Mouse (Mus musculus): Measurements from ENCODE around the gene Elfn1. TPM values are rescaled to one million over a fixed set of nuclear protein-coding genes. Genes with fewer than 3 reads are reported as not detected.

Gene Elfn1
- polyA plus RNA-seq, 1 experiment from 2014 or later = 0.26 TPM

GRCm38 (mm10) chr5:140012286-140012967 is 104.7 kb downstream of the Elfn1 start:
- no peak overlapping the region for H3K27ac ChIP-seq
- no peak for ATAC-seq (replicated peaks; ENCODE audit: low FRiP score)
- H3K4me3 ChIP-seq (replicated peaks) = no peak overlapping the region
- peaks cover 16% of the 10 kb centered on the region; the same call in 1 of the 2 replicates for H3K4me1 ChIP-seq
- no peaks in the 10 kb centered on the region for H3K27me3 ChIP-seq
- no peak overlapping the region for H3K9ac ChIP-seq
- no peaks in the 10 kb centered on the region for H3K9me3 ChIP-seq (replicated peaks)
- WGBS = 86% methylated on average over 12 of the region's 12 CpGs
- H3K36me3 ChIP-seq = 0 out of 2 replicates have a peak, but pooled peaks cover 2% of the 10 kb centered on the region
- no peak overlapping the region for H3K4me2 ChIP-seq

- Histone ChIP-seq H3K9me3 (replicated peaks) (no peaks in the 10 kb centered on the region), H3K27ac (no peak overlapping the region), H3K4me1 (peaks cover 11% of the 10 kb centered on the region; the same call in 1 of the 2 replicates), H3K4me2 (no peak overlapping the region), H3K36me3 (no peaks in the 10 kb centered on the region), H3K27me3 (no peaks in the 10 kb centered on the region), H3K4me3 (replicated peaks) (no peak overlapping the region), H3K9ac (no peak overlapping the region)
- 90% methylated on average over 5 of the region's 5 CpGs for WGBS
- no peak for ATAC-seq (replicated peaks; ENCODE audit: low FRiP score)
These were observed 105.9 kb downstream of the Elfn1 start for GRCm38 (mm10) chr5:140013652-140014051.

- Histone ChIP-seq H3K9me3 (replicated peaks) (no peaks in the 10 kb centered on the region), H3K4me1 (peaks cover 11% of the 10 kb centered on the region; the same call in 1 of the 2 replicates), H3K27me3 (no peaks in the 10 kb centered on the region), H3K27ac (no peak overlapping the region), H3K4me3 (replicated peaks) (no peak overlapping the region), H3K36me3 (no peaks in the 10 kb centered on the region), H3K4me2 (no peak overlapping the region), H3K9ac (no peak overlapping the region)
- ATAC-seq (replicated peaks; ENCODE audit: low FRiP score) = no peak
- 96% methylated on average over 1 of the region's 1 CpGs for WGBS
These were observed 109.2 kb downstream of the Elfn1 start for GRCm38 (mm10) chr5:140016896-140017295.

- ATAC-seq (replicated peaks; ENCODE audit: low FRiP score) = no peak
- WGBS = 89% methylated on average over 7 of the region's 7 CpGs
- no peak overlapping the region for H3K9ac ChIP-seq
- no peak overlapping the region for H3K4me3 ChIP-seq (replicated peaks)
- no peaks in the 10 kb centered on the region for H3K36me3 ChIP-seq
- no peak overlapping the region for H3K27ac ChIP-seq
- H3K9me3 ChIP-seq (replicated peaks) = no peaks in the 10 kb centered on the region
- no peaks in the 10 kb centered on the region for H3K27me3 ChIP-seq
- H3K4me2 ChIP-seq = no peak overlapping the region
- peaks cover 11% of the 10 kb centered on the region for H3K4me1 ChIP-seq
These were observed 111.0 kb downstream of the Elfn1 start for GRCm38 (mm10) chr5:140018780-140019179.

- H3K27ac ChIP-seq = no peak overlapping the region
- no peaks in the 10 kb centered on the region for H3K27me3 ChIP-seq
- ATAC-seq (replicated peaks; ENCODE audit: low FRiP score) = no peak
- H3K9ac ChIP-seq = no peak overlapping the region
- no peaks in the 10 kb centered on the region for H3K36me3 ChIP-seq
- peaks cover 14% of the 10 kb centered on the region for H3K4me1 ChIP-seq
- H3K9me3 ChIP-seq (replicated peaks) = no peaks in the 10 kb centered on the region
- H3K4me2 ChIP-seq = no peak overlapping the region
- H3K4me3 ChIP-seq (replicated peaks) = no peak overlapping the region
- 88% methylated on average over 1 of the region's 1 CpGs for WGBS
These were observed 111.9 kb downstream of the Elfn1 start for GRCm38 (mm10) chr5:140019616-140020015.

- Histone ChIP-seq H3K4me2 (no peak overlapping the region), H3K4me1 (peaks cover 12% of the 10 kb centered on the region), H3K4me3 (replicated peaks) (no peak overlapping the region), H3K27ac (no peak overlapping the region), H3K9me3 (replicated peaks) (no peaks in the 10 kb centered on the region), H3K27me3 (no peaks in the 10 kb centered on the region), H3K36me3 (no peaks in the 10 kb centered on the region), H3K9ac (no peak overlapping the region)
- WGBS = 86% methylated on average over 10 of the region's 10 CpGs
- ATAC-seq (replicated peaks; ENCODE audit: low FRiP score) = no peak
These were observed 114.0 kb downstream of the Elfn1 start for GRCm38 (mm10) chr5:140021755-140022154.

- no peak overlapping the region for H3K4me3 ChIP-seq (replicated peaks)
- no peak overlapping the region for H3K4me2 ChIP-seq
- H3K4me1 ChIP-seq = peaks cover 12% of the 10 kb centered on the region
- no peak for ATAC-seq (replicated peaks; ENCODE audit: low FRiP score)
- no peak overlapping the region for H3K9ac ChIP-seq
- H3K27me3 ChIP-seq = no peaks in the 10 kb centered on the region
- H3K9me3 ChIP-seq (replicated peaks) = no peaks in the 10 kb centered on the region
- no peak overlapping the region for H3K27ac ChIP-seq
- H3K36me3 ChIP-seq = no peaks in the 10 kb centered on the region
- WGBS = 78% methylated on average over 6 of the region's 6 CpGs
These were observed 115.1 kb downstream of the Elfn1 start for GRCm38 (mm10) chr5:140022861-140023260.

GRCm38 (mm10) chr5:140023941-140024500 is 116.3 kb downstream of the Elfn1 start:
- Histone ChIP-seq H3K27ac (0 out of 2 replicates have a peak overlapping the region, but pooled peaks have one; percentile 24), H3K4me2 (no peak overlapping the region), H3K9me3 (replicated peaks) (no peaks in the 10 kb centered on the region), H3K27me3 (no peaks in the 10 kb centered on the region), H3K9ac (no peak overlapping the region), H3K36me3 (no peaks in the 10 kb centered on the region), H3K4me3 (replicated peaks) (no peak overlapping the region), H3K4me1 (peaks cover 14% of the 10 kb centered on the region)
- ATAC-seq (replicated peaks; ENCODE audit: low FRiP score) = peak; percentile 84
- WGBS = 49% methylated on average over 3 of the region's 3 CpGs

Other genes with a start within 250 kb of the Elfn1 start
- 4.6 and 5.9 TPM in 2 replicates for gene Micall2, start 171.6 kb upstream of the Elfn1 start, polyA plus RNA-seq (2015; fragmentation: Nextera tagmentation; extraction: Ambion mirVana)
- gene Ints1, start 132.3 kb upstream of the Elfn1 start, polyA plus RNA-seq (2015; fragmentation: Nextera tagmentation; extraction: Ambion mirVana) = 26.1 and 27.7 TPM in 2 replicates
- 10.6 and 11.1 TPM in 2 replicates for gene Mafk, start 116.4 kb upstream of the Elfn1 start, polyA plus RNA-seq (2015; fragmentation: Nextera tagmentation; extraction: Ambion mirVana)
- 5.8 and 7.2 TPM in 2 replicates for gene Tmem184a, start 88.0 kb upstream of the Elfn1 start, polyA plus RNA-seq (2015; fragmentation: Nextera tagmentation; extraction: Ambion mirVana)
- gene Gm26938, start 81.5 kb upstream of the Elfn1 start, polyA plus RNA-seq (2015; fragmentation: Nextera tagmentation; extraction: Ambion mirVana) = not detected in 2 replicates
- 74.0 and 77.8 TPM in 2 replicates for gene Psmg3, start 81.1 kb upstream of the Elfn1 start, polyA plus RNA-seq (2015; fragmentation: Nextera tagmentation; extraction: Ambion mirVana)